Mouse (Mus musculus) thymus, adult 2 months (tissue): Measurements from ENCODE around the gene Ctps. TPM values are rescaled to one million over a fixed set of nuclear protein-coding genes. Genes with fewer than 3 reads are reported as not detected.

Experiments
- DNase-seq: peaks from one replicate; pipeline ENCODE4 v3.0.0; 2021
- H3K27ac ChIP-seq: fragments of 200-500 bp; 2 replicates; pipeline ENCODE4 v1.5.1; 2012; ENCODE audit warnings: low read length, control low read depth; ENCODE audit not compliant: control insufficient read depth, insufficient read depth
- H3K27me3 ChIP-seq: fragments of 200-500 bp; 2 replicates; pipeline ENCODE4 v1.6.1; 2012; ENCODE audit warnings: mild to moderate bottlenecking, low read length, moderate library complexity, mixed read lengths; ENCODE audit not compliant: control insufficient read depth, insufficient read depth
- H3K36me3 ChIP-seq: fragments of 200-500 bp; 2 replicates; pipeline ENCODE4 v1.6.1; 2012; ENCODE audit warnings: mild to moderate bottlenecking, low read length, moderate library complexity; ENCODE audit not compliant: control insufficient read depth, insufficient read depth
- H3K4me1 ChIP-seq: fragments of 200-500 bp; replicated peaks from 2 replicates; pipeline ENCODE4 v1.6.1; 2012; ENCODE audit warnings: low read length; ENCODE audit not compliant: control insufficient read depth, insufficient read depth
- H3K4me3 ChIP-seq: fragments of 200-500 bp; 2 replicates; pipeline ENCODE4 v1.5.1; 2012; ENCODE audit warnings: mild to moderate bottlenecking, low read length, control low read depth, moderate library complexity; ENCODE audit not compliant: control insufficient read depth, insufficient read depth
- CTCF ChIP-seq: fragments of 200-500 bp; IDR thresholded peaks from 2 replicates; pipeline ENCODE4 v1.5.1; 2012; ENCODE audit warnings: mild to moderate bottlenecking, control low read depth, low read length, moderate library complexity, borderline replicate concordance; ENCODE audit not compliant: control insufficient read depth, poor library complexity, insufficient read depth; ENCODE audit errors: extremely low read depth
- POLR2A ChIP-seq: fragments of 200-500 bp; IDR thresholded peaks from 2 replicates; pipeline ENCODE4 v1.6.1; 2012; ENCODE audit warnings: mild to moderate bottlenecking, low read length, control low read depth, moderate library complexity; ENCODE audit not compliant: control insufficient read depth, poor library complexity, insufficient read depth; ENCODE audit errors: extremely low read depth
- WGBS: fragments of 180-500 bp; shearing (Covaris S2); methylation state at CpG from one replicate; pipeline ENCODE4 v1.1.7; 2018; 5-methylcytosine and 5-hydroxymethylcytosine counted together
- polyA plus RNA-seq: library from polyadenylated mRNA; depleted of rRNA; stranded (reverse); fragments of >200 nt; gene quantifications from 2 replicates; pipeline ENCODE4 v1.2.3, GENCODE M21; 2012; rRNA removed

Ctps gene
- polyA plus RNA-seq, 1 experiment, result 13.8 TPM

GRCm38 (mm10) chr4:120521761-120522160 is 48.3 kb downstream of the Ctps start:
- Histone ChIP-seq H3K4me1 (no peaks in the 10 kb centered on the region), H3K27me3 (no peaks in the 10 kb centered on the region), H3K27ac (no peak overlapping the region), H3K36me3 (peaks cover 34% of the 10 kb centered on the region), H3K4me3 (no peak overlapping the region)
- 97% methylated on average over 5 of the region's 5 CpGs for WGBS
- DNase-seq, result no peak
- TF ChIP-seq CTCF, result no peak
- no peak for TF ChIP-seq POLR2A

GRCm38 (mm10) chr4:120517335-120517734 is 52.7 kb downstream of the Ctps start:
- H3K4me3 ChIP-seq, result no peak overlapping the region

GRCm38 (mm10) chr4:120516907-120517306 is 53.2 kb downstream of the Ctps start:
- no peak overlapping the region for H3K27ac ChIP-seq
- no peaks in the 10 kb centered on the region for H3K27me3 ChIP-seq
- H3K36me3 ChIP-seq, result peaks cover 30% of the 10 kb centered on the region
- DNase-seq, result no peak
- H3K4me1 ChIP-seq, result no peaks in the 10 kb centered on the region
- WGBS, result 95% methylated on average over 7 of the region's 7 CpGs
- TF ChIP-seq CTCF, result no peak
- no peak for TF ChIP-seq POLR2A
- H3K4me3 ChIP-seq, result no peak overlapping the region

More at GRCm38 (mm10) chr4:120517335-120517734, 52.7 kb downstream of the Ctps start:
- no peak for TF ChIP-seq POLR2A
- no peak for TF ChIP-seq CTCF
- 84% methylated on average over 4 of the region's 4 CpGs for WGBS
- Histone ChIP-seq H3K27ac (no peak overlapping the region), H3K4me1 (no peaks in the 10 kb centered on the region), H3K36me3 (peaks cover 33% of the 10 kb centered on the region), H3K27me3 (no peaks in the 10 kb centered on the region)
- no peak for DNase-seq

GRCm38 (mm10) chr4:120516491-120516890 is 53.6 kb downstream of the Ctps start:
- no peaks in the 10 kb centered on the region for H3K4me1 ChIP-seq
- no peak overlapping the region for H3K27ac ChIP-seq
- DNase-seq, result no peak
- no peak for TF ChIP-seq CTCF
- TF ChIP-seq POLR2A, result no peak
- H3K36me3 ChIP-seq, result peaks cover 30% of the 10 kb centered on the region
- WGBS, result 95% methylated on average over 7 of the region's 7 CpGs
- H3K4me3 ChIP-seq, result no peak overlapping the region
- H3K27me3 ChIP-seq, result no peaks in the 10 kb centered on the region

- Histone ChIP-seq H3K27me3 (no peaks in the 10 kb centered on the region), H3K4me3 (no peak overlapping the region), H3K27ac (no peak overlapping the region), H3K4me1 (no peaks in the 10 kb centered on the region), H3K36me3 (peaks cover 30% of the 10 kb centered on the region)
- WGBS, result 99% methylated on average over 2 of the region's 2 CpGs
- DNase-seq, result no peak
- TF ChIP-seq CTCF (no peak), POLR2A (no peak)
These were observed 55.7 kb downstream of the Ctps start for GRCm38 (mm10) chr4:120514366-120514765.

GRCm38 (mm10) chr4:120511203-120511602 is 58.9 kb downstream of the Ctps start:
- WGBS, result 95% methylated on average over 4 of the region's 4 CpGs
- Histone ChIP-seq H3K4me1 (no peaks in the 10 kb centered on the region), H3K27ac (no peak overlapping the region), H3K27me3 (no peaks in the 10 kb centered on the region), H3K4me3 (no peak overlapping the region), H3K36me3 (peaks cover 27% of the 10 kb centered on the region)
- TF ChIP-seq CTCF (no peak), POLR2A (no peak)
- no peak for DNase-seq

GRCm38 (mm10) chr4:120506955-120507354 is 63.1 kb downstream of the Ctps start:
- Histone ChIP-seq H3K27me3 (no peaks in the 10 kb centered on the region), H3K4me1 (no peaks in the 10 kb centered on the region), H3K36me3 (peaks cover 15% of the 10 kb centered on the region), H3K4me3 (no peak overlapping the region), H3K27ac (no peak overlapping the region)
- WGBS, result 97% methylated on average over 1 of the region's 1 CpGs
- DNase-seq, result no peak
- no peak for TF ChIP-seq POLR2A
- no peak for TF ChIP-seq CTCF

Other genes with a start within 250 kb of the Ctps start
- 41.7 and 48.3 TPM in 2 replicates for gene Scmh1, start 165.0 kb downstream of the Ctps start, polyA plus RNA-seq
- 0.24 and 0.35 TPM in 2 replicates for gene Slfnl1, start 38.0 kb downstream of the Ctps start, polyA plus RNA-seq
- gene Gm8439, start 18.5 kb upstream of the Ctps start, polyA plus RNA-seq, result not detected in 2 replicates
- gene Cited4, start 96.3 kb upstream of the Ctps start, polyA plus RNA-seq, result 6.5 and 9.2 TPM in 2 replicates
- 1.1 and 2.0 TPM in 2 replicates for gene Kcnq4, start 178.3 kb upstream of the Ctps start, polyA plus RNA-seq